Mouse (Mus musculus): ENCODE measurements around the gene Gm3015.
"Not testable (repeated sequence)": the region's sequence is repeated elsewhere in the genome, so short reads cannot be mapped to it uniquely, and the experiment has no call there.

The Gm3015 gene

GRCm38 (mm10) chr14:42768721-42769120 lies at the start of gene Gm3015:
TSS of gene Gm3015 (minus strand) at chr14:42768821.
- DNase-seq (ENCODE audit: low read depth): not testable (repeated sequence)

GRCm38 (mm10) chr14:42797887-42798286 lies 29.3 kb upstream of the Gm3015 start, which contains the start of gene Gm10377:
TSS of gene Gm10377 (minus strand) at chr14:42797987.
- not testable (repeated sequence) for DNase-seq (ENCODE audit: low read depth)
